Mouse (Mus musculus): ENCODE data around the gene Xpot. TPM values are rescaled to one million over a fixed set of nuclear protein-coding genes. Genes with fewer than 3 reads are reported as not detected.

Xpot gene
- polyA plus RNA-seq (2011; ENCODE audit: insufficient read depth, insufficient read length, low replicate concordance, missing spikeins), result 18.5 and 24.4 TPM in 2 replicates

DNA sequence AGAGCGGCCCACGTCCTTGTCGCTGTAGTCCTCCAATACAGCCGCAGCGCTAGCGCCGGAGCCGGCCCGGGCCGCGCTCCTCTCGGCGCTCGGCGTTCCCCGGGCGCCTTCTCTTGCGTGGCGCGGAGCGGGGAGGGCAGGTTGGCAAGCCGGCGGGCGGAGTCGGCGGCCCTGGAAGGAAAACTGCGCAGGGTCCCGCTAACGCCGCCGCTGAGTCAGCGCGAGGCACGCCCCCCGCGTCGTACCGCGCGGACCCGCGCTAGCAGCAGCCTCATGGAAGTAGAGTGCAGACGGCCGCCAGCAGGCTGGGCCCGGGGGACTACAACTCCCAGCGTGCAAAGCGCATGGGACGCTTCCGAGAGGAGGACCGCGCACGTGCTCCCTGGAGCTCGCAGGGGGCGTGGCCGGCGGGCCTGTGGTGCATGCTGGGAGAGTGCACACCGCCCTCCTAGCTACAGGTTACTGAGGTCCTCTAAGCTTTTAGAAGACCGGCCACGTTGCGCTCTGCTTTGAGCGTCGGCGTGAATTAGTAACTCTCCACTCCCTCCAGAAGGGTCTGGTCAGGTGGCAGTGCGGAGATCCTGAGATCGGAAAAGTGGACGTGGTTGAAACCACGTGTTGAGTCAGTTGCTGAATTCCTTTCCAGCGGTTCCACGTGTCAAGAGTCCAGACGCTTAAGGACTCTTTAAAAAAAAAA lies at the start of gene Xpot:
TSS of gene Xpot (minus strand) at position 147 of the 697 bp plus-strand sequence.
- under 1% methylated on average over 70 of the region's 70 CpGs for WGBS
- peak within 1 kb of the TSS; percentile 89 for H3K27ac ChIP-seq (ENCODE audit: control insufficient read depth, insufficient read depth, low read depth, low read length, poor library complexity)
- peak within 1 kb of the TSS; percentile 57 for H3K4me3 ChIP-seq (replicated peaks; ENCODE audit: control insufficient read depth, low read depth, low read length)
- H3K4me1 ChIP-seq (ENCODE audit: control insufficient read depth, insufficient read depth, low read length), result no peaks in the 10 kb centered on the region; the same call in 1 of the 2 replicates
- TF ChIP-seq CTCF (IDR thresholded peaks at IDR 0.05; ENCODE audit: control insufficient read depth, insufficient read depth, low read length) (no peak), POLR2A (IDR thresholded peaks at IDR 0.05; ENCODE audit: borderline replicate concordance, control insufficient read depth, low read depth, low read length) (peak; percentile 47; the same call in 1 of the 2 replicates)

DNA sequence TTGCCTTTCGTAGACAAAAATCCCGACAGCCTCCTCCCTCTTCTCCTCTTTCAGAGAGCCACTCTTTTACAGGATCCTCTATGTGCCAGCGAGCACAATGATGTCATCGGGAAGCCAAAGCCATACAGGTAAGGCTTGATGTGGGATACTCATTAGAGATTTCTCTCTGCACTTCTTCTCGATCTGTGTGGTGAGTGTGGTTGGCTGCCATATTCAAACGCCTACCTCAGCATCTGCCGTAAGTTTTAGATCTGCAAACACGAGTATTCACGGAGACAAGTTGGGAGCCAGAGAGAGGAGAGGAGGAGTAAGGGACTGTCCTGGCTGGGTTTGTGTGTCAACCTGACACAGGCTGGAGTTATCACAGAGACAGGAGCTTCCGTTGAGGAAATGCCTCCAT lies 43.0 kb upstream of the Xpot start:
- WGBS, result 84% methylated on average over 10 of the region's 10 CpGs
- TF ChIP-seq POLR2A (IDR thresholded peaks at IDR 0.05; ENCODE audit: borderline replicate concordance, control insufficient read depth, low read depth, low read length) (no peak), CTCF (IDR thresholded peaks at IDR 0.05; ENCODE audit: control insufficient read depth, insufficient read depth, low read length) (no peak)
- no peaks in the 10 kb centered on the region for H3K4me1 ChIP-seq (ENCODE audit: control insufficient read depth, insufficient read depth, low read length)
- no peak overlapping the region for H3K4me3 ChIP-seq (replicated peaks; ENCODE audit: control insufficient read depth, low read depth, low read length)
- no peak overlapping the region for H3K27ac ChIP-seq (ENCODE audit: control insufficient read depth, insufficient read depth, low read depth, low read length, poor library complexity)

DNA sequence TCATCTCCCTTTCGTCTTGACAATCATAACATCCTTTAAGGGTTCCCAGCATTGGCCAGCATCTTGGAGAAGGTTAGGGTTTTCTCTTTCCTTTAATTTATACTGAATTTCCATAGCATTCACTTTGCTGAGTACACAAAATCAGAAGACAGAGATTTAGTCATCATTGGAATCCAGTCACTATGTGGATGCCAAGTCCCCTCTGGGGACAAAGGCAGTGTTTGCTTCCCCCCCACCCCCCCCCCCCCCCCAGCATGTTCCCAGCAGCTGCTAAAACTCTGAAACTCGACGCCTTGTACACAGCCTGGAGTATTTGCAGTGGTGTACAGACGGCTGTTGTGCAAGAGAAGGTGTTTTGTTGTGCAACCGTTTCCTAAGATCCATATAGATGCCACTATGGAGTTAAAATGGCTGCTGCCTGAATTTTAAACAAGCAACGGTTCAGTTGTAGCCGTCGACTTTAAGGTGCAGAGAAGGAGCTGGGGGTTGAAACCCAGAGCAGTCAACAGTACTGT lies 39.6 kb upstream of the Xpot start:
- 51% methylated on average over 8 of the region's 8 CpGs for WGBS
- Histone ChIP-seq H3K27ac (ENCODE audit: control insufficient read depth, insufficient read depth, low read depth, low read length, poor library complexity) (no peak overlapping the region), H3K4me1 (ENCODE audit: control insufficient read depth, insufficient read depth, low read length) (no peaks in the 10 kb centered on the region), H3K4me3 (replicated peaks; ENCODE audit: control insufficient read depth, low read depth, low read length) (no peak overlapping the region)
- TF ChIP-seq POLR2A (IDR thresholded peaks at IDR 0.05; ENCODE audit: borderline replicate concordance, control insufficient read depth, low read depth, low read length) (no peak), CTCF (IDR thresholded peaks at IDR 0.05; ENCODE audit: control insufficient read depth, insufficient read depth, low read length) (no peak)

DNA sequence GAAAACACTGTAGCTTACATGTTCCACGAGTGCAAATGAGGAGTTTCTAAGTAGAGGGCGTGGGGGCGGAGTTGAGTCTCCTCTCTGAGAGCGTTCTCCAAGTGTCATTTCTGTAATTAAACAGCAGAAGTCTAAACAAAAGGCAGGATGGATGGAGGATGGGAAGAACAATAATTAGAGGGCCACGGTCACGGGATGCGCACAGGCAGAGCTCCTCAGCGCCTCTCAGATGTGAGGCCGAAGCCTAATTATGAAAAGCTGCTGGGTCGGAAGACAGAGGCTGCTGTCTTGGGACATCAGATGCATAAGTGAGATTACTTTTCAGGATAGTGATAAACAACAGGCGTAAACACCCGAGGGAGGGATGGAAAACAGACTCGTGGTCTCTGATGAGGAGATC lies 37.5 kb upstream of the Xpot start:
- Histone ChIP-seq H3K27ac (ENCODE audit: control insufficient read depth, insufficient read depth, low read depth, low read length, poor library complexity) (no peak overlapping the region), H3K4me3 (replicated peaks; ENCODE audit: control insufficient read depth, low read depth, low read length) (no peak overlapping the region), H3K4me1 (ENCODE audit: control insufficient read depth, insufficient read depth, low read length) (no peaks in the 10 kb centered on the region)
- 80% methylated on average over 13 of the region's 13 CpGs for WGBS
- TF ChIP-seq POLR2A (IDR thresholded peaks at IDR 0.05; ENCODE audit: borderline replicate concordance, control insufficient read depth, low read depth, low read length) (no peak), CTCF (IDR thresholded peaks at IDR 0.05; ENCODE audit: control insufficient read depth, insufficient read depth, low read length) (no peak)

DNA sequence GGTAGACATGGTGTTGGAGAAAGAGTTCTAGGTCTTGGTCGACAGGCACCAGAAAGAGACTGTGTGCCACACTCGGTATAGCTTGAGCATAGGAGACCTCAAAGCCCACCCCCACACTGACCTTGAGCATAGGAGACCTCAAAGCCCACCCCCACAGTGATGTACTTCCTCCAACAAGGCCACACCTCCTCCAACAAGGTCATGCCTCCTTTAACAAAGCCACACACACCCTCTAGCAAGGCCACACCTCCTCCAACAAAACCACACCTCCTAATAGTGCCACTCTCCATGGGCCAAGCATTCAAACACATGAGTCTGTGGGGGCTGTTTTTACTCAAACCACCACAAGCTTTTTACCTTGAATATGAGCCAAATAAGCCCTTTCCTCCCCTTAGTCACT lies 36.6 kb upstream of the Xpot start:
- 82% methylated on average over 2 of the region's 2 CpGs for WGBS
- TF ChIP-seq POLR2A (IDR thresholded peaks at IDR 0.05; ENCODE audit: borderline replicate concordance, control insufficient read depth, low read depth, low read length) (no peak), CTCF (IDR thresholded peaks at IDR 0.05; ENCODE audit: control insufficient read depth, insufficient read depth, low read length) (no peak)
- H3K27ac ChIP-seq (ENCODE audit: control insufficient read depth, insufficient read depth, low read depth, low read length, poor library complexity), result no peak overlapping the region
- H3K4me3 ChIP-seq (replicated peaks; ENCODE audit: control insufficient read depth, low read depth, low read length), result no peak overlapping the region
- no peaks in the 10 kb centered on the region for H3K4me1 ChIP-seq (ENCODE audit: control insufficient read depth, insufficient read depth, low read length)

DNA sequence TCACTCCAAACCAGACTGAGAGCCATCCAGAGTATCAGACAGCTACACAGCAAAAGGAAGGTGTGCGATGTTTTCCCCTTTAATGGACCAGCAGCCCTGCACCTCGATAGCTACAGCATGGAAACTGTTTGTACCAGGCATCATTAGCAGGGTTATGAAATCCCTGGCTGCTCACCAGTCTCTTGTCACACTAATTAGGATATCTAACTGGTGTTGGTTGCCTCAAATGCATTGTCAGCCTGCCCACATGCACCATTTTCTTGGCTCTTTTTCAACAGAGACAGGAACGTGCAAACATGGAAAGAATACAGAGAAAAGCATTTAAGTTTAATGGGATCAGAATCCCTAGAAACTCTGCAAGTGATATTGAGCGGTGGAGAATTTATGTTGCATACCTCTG lies 29.8 kb upstream of the Xpot start:
- 78% methylated on average over 4 of the region's 4 CpGs for WGBS
- Histone ChIP-seq H3K4me1 (ENCODE audit: control insufficient read depth, insufficient read depth, low read length) (no peaks in the 10 kb centered on the region), H3K27ac (ENCODE audit: control insufficient read depth, insufficient read depth, low read depth, low read length, poor library complexity) (no peak overlapping the region), H3K4me3 (replicated peaks; ENCODE audit: control insufficient read depth, low read depth, low read length) (no peak overlapping the region)
- TF ChIP-seq CTCF (IDR thresholded peaks at IDR 0.05; ENCODE audit: control insufficient read depth, insufficient read depth, low read length), result no peak
- no peak for TF ChIP-seq POLR2A (IDR thresholded peaks at IDR 0.05; ENCODE audit: borderline replicate concordance, control insufficient read depth, low read depth, low read length)

DNA sequence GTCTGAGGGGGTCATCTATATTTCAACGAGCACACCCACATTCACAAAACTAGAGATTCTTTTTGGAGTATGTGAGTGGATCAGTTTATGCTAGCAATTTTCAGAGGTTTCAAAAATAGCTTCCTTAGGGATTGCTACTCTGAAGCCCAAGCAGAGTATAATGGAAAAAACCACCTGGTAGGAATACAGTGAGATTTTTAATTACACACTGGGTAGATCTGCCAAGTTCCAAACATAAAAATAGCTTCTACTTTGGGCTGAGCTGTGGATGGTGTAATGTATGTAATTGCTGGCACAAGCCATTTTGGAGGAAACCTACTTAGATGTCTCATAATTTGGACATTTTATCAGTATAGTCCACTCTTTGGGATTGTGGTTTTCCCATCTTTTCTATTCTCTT lies 26.9 kb upstream of the Xpot start:
- Histone ChIP-seq H3K4me3 (replicated peaks; ENCODE audit: control insufficient read depth, low read depth, low read length) (no peak overlapping the region), H3K27ac (ENCODE audit: control insufficient read depth, insufficient read depth, low read depth, low read length, poor library complexity) (no peak overlapping the region), H3K4me1 (ENCODE audit: control insufficient read depth, insufficient read depth, low read length) (no peaks in the 10 kb centered on the region)
- TF ChIP-seq CTCF (IDR thresholded peaks at IDR 0.05; ENCODE audit: control insufficient read depth, insufficient read depth, low read length), result no peak
- WGBS, result 71% methylated on average over 1 of the region's 1 CpGs

DNA sequence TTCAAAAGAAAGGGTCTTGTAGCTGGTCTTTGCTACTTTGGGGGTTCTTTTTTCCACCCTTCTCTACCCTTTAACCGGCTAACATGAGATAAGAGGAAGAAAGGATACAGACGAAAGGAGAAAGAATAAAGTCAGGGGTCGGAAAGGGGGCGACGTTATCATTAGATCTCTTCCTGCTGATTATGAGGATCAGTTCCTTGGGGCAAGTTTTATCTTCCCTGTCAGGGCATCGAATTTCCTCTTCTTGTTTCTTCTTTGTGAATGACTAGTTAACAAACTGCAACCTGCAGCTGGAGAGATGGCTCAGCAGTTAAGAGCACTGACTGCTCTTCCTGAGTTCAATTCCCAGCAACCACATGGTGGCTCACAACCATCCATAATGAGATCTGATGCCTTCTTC lies 20.2 kb upstream of the Xpot start:
- Histone ChIP-seq H3K27ac (ENCODE audit: control insufficient read depth, insufficient read depth, low read depth, low read length, poor library complexity) (no peak overlapping the region), H3K4me1 (ENCODE audit: control insufficient read depth, insufficient read depth, low read length) (no peaks in the 10 kb centered on the region), H3K4me3 (replicated peaks; ENCODE audit: control insufficient read depth, low read depth, low read length) (no peak overlapping the region)
- no peak for TF ChIP-seq CTCF (IDR thresholded peaks at IDR 0.05; ENCODE audit: control insufficient read depth, insufficient read depth, low read length)
- TF ChIP-seq POLR2A (IDR thresholded peaks at IDR 0.05; ENCODE audit: borderline replicate concordance, control insufficient read depth, low read depth, low read length), result no peak
- 16% methylated on average over 6 of the region's 6 CpGs for WGBS

Data from bone marrow, adult 2 months (tissue).